Mouse (Mus musculus) olfactory bulb, adult 2 months (tissue): ENCODE data around the gene Ell.

Source experiments
- CTCF ChIP-seq: fragments of 200-500 bp; IDR thresholded peaks from 2 replicates; pipeline ENCODE4 v1.5.1; 2012; ENCODE audit warnings: low read depth, mild to moderate bottlenecking, low read length, moderate library complexity; ENCODE audit not compliant: insufficient read depth
- POLR2A ChIP-seq: fragments of 200-500 bp; IDR thresholded peaks from 2 replicates; pipeline ENCODE4 v1.6.1; 2012; ENCODE audit warnings: mild to moderate bottlenecking, low read depth, low read length, moderate library complexity; ENCODE audit not compliant: insufficient read depth

DNA sequence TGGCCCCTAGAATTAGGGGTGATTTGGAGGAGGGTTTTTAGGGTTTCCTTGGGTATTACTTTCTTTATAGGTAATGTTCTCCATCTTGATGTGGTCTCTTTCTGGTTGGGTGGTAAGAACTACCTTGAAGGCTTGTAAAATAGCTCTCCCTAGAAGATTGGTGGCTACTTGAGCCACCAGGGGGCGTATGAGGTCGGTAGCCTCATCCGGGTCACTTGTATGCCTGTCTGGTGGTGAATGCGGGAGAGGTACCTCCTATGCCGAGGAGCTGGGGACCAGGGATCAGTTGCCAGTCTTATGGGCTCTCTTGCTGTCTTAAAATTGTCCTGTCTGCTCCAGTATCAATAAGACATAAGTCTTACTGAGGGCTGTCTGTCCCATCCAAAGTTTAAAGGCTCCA is 85.8 kb downstream of the Ell start:
- TF ChIP-seq POLR2A, result no peak
- no peak for TF ChIP-seq CTCF
